Mouse (Mus musculus) regulatory T cell (primary cell): ENCODE data around the gene Bcl6.

ENCODE experiments used
- in situ Hi-C: fragments of 300-600 bp; cut with MboI, MseI; formaldehyde crosslinking; loops from one replicate; pipeline ENCODE4 v1.15.1; 2025; ENCODE audit warnings: high pct_unique_total_duplicates

The Bcl6 gene

GRCm38 (mm10) chr16:23988466-23989208 is at the start of gene Bcl6, which contains the start of gene Gm37419:
Gene Bcl6, minus strand, starts transcription at chr16:23988852.
Gene Gm37419, plus strand, starts transcription at chr16:23988482.
- in situ Hi-C loops: loop anchor here (5.0 kb wide), 2 partner anchors 169 to 229 kb away; no protein-coding TSS in a partner anchor

DNA sequence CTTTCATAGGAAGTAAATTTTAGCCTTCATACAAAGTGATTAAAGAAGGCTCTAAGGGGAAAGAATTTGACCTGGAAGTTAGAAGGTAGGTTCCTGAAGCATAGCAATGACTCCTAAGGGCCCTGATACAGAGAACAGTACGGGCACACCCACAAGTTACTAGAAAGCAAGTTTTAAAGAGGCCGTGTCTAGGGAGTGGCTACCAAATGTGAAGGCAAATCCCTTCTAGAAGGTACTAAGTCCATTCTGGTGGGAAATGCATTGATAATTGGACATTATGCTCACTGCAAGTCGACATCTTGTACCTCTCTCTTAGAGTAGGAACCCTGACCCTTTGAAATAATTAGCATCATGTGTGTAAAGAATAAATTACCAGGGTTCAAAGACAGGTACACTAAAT is 47.7 kb upstream of the Bcl6 start:
- in situ Hi-C loops: no loop called here

- in situ Hi-C loops: no loop called here
Measured at GRCm38 (mm10) chr16:24035767-24036166, 47.1 kb upstream of the Bcl6 start.

DNA sequence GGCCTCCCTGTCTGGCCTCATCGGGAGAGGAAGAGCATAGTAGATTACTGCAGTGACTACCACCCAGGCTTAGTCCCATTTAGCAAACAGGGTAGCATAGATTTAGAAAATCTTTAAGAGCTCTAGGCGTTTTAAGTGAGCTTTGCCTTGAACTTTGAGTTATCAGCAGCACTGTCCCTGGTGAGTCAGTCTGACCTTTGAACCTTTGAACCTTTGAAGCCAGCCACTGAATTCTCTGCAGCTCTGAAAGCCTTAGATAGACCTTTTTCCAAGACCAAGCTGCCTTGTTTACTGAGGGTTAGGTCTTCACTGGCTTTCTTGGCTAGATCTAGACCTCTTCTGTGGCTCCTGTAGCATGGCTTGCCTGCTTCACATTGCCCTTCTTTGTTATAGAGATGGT is 45.8 kb upstream of the Bcl6 start:
- in situ Hi-C loops: no loop called here

- in situ Hi-C loops: no loop called here
Measured at GRCm38 (mm10) chr16:24033259-24033658, 44.6 kb upstream of the Bcl6 start.

GRCm38 (mm10) chr16:24029965-24030672 is 41.5 kb upstream of the Bcl6 start:
- in situ Hi-C loops: no loop called here

DNA sequence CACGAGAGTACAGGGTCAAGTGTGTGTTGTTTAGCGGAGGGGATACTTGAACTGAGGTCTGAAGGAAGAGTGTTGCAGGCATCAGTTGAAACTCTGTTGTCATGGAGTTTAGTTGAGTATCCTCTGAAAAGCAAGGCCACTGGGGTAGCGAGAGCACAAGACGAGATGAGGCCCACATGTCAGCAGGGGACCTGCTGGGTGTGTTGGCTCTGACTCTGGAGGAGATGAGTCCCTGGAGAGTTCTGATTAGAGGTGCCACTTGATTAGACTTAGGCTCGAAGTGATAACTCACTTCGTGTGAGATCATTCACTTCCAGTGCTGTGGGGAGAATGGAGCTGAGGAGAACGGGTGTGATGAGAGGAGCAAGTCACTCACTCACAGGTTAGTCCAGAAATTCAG is 36.8 kb upstream of the Bcl6 start:
- in situ Hi-C loops: no loop called here

DNA sequence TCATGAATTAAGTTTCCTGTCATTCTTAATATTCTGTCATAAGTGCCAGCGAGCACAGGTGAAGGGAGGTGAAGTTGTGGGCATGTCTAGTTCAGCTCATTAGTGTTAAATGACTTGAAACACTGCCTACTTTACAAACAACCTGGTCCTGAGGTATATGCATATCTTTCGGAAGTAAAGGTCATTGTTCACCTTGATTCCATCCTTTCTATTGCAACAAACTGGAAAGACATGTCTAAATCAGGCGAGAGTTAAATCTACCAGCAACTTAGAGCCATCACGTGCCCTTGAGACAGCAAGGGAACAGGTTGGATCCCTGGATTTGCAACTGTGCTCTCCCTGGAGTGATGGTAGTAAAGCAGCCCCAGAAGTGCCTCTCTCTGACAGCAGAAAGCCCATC is 34.0 kb upstream of the Bcl6 start:
- in situ Hi-C loops: no loop called here

GRCm38 (mm10) chr16:24021722-24022121 is 33.1 kb upstream of the Bcl6 start:
- in situ Hi-C loops: no loop called here

- in situ Hi-C loops: no loop called here
Measured at GRCm38 (mm10) chr16:24016742-24017141, 28.1 kb upstream of the Bcl6 start.

DNA sequence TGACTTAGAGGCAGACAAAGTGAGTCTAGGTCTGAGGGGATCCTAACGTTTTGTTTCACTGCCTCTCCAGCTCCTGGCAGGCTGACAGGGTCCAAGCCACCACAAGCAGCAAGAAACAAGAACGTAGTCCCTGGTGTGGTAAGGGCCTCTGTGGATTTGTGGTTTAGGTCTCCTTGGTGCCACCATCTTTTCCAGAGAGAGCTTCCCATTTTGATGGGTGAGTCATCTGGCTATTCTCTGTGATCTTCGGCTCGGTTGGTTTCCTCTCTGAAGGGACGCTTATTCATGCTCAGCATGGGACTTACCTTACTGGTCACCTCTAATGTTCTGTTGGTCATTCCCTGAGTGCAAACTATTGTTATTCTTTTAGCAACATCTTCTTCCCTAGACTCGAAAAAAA is 27.6 kb upstream of the Bcl6 start:
- in situ Hi-C loops: no loop called here

DNA sequence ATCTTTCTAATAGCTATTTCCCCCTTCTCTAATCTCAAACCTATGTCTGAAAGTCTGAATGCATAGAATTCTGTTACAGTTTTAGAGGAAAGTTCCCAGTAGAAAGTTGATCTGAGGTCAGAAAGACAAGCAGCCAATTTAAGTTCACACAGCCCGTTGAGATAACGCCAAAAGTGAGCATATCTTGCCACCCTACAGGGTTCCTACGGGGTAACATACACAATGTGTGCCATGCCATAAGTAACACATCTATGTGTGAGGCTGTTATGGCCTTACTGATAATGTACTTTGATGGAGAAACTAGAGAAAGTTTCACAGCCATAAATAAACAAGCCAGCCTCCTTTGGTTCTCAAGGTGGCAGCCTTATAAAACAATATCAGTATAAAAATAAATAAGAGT is 25.7 kb upstream of the Bcl6 start:
- in situ Hi-C loops: no loop called here

GRCm38 (mm10) chr16:24012066-24012465 is 23.4 kb upstream of the Bcl6 start:
- in situ Hi-C loops: no loop called here

DNA sequence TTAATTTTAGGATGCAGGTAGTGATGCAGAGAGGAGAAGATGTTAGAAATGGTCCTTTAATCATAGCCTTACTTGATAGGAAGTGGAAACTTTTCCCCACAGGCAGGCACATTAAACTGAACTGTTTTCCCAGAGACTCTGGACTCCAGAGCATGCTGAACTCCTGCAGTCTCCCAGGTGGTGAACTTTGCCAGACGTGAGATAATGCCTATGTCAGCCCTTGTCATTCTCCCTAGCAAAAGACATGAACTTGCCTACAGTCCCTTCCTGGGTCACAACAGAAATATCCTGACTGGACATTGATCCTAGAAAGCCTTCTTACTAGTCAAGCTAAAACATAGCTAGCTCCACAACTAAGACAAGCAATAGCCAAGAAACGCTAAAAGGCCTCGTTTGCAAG is 22.7 kb upstream of the Bcl6 start:
- in situ Hi-C loops: no loop called here

DNA sequence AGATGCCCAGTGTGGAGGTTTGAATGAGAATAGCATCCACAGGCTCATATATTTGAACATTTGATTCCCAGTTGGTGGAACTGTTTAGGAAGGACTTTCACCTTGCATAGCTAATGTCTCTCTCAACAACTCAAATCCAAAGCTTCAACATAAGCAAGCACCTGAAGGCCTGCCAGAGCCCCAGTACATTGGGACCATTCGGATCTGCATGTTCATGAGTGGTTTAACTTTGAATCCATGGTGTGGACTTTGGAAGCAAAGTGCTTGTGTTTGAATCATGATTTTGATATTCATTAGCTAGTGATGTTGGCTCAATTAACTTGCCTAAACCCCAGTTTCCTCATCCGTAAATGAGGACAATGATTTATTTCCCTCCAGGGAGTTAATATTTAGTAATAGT is 21.2 kb upstream of the Bcl6 start:
- in situ Hi-C loops: no loop called here

DNA sequence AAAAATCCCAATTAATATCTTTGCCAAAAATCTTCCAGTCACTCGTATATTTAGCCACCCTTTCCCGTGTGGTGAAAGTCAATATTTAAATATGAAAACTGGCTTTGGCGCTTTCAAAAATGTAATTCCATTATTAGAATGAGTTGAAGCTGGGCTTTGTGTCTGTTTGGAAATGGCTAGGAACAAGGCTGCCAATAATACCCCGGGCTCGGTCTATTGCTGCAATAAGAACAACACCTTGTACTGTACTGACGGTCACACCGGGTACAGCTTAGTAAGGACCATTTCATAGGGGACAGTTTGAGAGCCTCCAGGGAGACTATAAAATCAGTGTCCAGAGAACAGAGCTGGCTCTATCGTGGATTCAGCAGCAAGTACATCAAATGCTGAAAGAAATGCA is 17.3 kb upstream of the Bcl6 start:
- in situ Hi-C loops: no loop called here

DNA sequence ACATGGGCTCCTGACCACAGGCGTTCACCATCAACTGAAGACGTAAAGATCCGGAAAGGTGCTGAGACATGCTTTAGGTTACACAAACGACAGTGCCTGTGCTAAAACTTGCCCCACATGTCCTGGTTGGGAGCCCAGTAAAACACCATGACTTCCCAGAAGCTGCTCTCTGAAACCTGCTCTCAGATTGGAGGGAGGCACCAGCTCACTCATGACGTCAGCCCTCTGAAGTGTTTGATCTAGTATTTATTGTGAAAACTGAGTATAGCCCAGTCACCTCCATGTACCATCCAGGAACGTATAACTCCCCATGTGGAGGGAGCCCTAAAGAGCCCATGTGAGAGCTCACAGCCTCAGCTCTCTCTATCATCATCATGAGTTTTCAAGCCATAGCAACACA is 9.3 kb upstream of the Bcl6 start:
- in situ Hi-C loops: loop anchor here (10.0 kb wide), 1 partner anchor 87 kb away; no protein-coding TSS in a partner anchor

DNA sequence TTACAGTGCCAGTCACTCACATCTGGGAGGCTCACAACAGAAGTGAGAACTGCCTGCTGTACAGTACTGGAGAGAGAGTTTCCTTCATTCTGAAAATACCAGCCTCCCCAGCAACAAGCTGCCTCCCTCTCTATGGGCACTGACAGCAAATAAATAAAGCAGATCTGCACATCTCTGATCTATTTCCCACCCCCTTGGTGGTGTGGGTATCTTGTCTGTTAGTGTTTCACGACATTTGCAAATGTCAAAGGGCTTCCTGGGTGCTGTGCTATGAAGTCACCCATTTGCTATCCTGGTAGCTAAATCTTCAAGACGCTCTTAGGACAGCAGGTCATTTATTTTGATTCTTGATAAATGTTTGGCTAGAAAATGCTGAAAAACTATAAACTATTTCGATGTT is 8.6 kb upstream of the Bcl6 start:
- in situ Hi-C loops: loop anchor here (10.0 kb wide), 1 partner anchor 88 kb away; no protein-coding TSS in a partner anchor

DNA sequence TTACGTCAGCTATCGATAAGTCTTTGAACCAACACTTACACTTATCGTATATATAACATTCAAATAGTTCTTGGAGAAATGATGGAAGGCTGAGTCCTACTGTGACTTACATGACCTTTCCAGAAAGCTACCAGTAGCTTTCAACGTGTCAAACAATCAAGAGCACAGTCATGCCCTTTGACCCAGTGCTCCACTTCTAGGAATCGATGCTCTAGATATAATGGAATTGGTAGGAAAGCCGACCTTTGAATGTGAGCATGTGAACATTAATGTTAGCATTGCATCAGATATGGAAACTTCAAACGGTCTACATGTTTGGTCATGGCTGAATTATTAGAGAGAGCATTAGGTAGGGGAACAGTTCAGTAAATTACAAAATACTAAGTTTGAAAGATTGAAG is 7.7 kb upstream of the Bcl6 start:
- in situ Hi-C loops: loop anchor here (10.0 kb wide), 1 partner anchor 88 kb away; no protein-coding TSS in a partner anchor

- in situ Hi-C loops: loop anchor here (10.0 kb wide), 1 partner anchor 91 kb away; no protein-coding TSS in a partner anchor
Measured at GRCm38 (mm10) chr16:23993351-23994321, 5.0 kb upstream of the Bcl6 start.

DNA sequence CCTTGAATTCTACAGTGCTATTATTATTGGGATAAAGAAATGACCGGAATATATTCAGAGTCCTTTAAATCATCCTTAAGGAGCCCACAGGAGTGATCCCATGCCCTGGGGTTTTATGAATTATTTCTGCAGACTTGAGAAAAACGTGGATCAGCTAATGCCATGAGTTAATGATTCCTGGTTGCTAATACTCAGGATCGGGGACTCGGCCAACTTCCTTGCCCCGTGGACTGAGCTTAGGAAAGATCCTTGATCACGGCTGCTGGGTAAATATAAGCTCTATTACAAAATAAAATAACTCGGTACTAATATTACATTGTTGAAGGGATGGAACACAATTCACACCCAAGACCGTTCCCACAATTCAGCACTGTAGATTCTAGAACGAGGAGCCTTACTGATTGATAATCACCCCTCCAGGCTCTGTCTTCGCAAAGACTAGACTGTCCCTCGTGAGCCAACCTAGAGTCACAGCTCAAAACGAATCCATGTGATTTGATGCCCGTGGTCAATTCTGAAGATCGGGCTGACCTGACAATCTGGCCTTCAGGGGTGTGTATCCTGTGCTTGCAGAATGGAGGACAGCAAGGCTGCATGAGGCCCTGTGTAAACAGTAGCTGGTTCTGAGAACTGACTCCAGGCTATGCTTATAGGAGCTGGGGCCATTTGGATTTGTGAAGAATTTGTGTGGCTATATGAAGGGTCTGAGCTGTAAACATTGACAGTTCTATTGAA is 3.4 kb upstream of the Bcl6 start:
- in situ Hi-C loops: loop anchor here (10.0 kb wide), 1 partner anchor 93 kb away; no protein-coding TSS in a partner anchor
